Mouse (Mus musculus): Measurements from ENCODE around the gene Tex50. TPM values are rescaled to one million over a fixed set of nuclear protein-coding genes. Genes with fewer than 3 reads are reported as not detected.
"Not testable (repeated sequence)": the region's sequence is repeated elsewhere in the genome, so short reads cannot be mapped to it uniquely, and the experiment has no call there.

Gene Tex50
- polyA plus RNA-seq, 1 experiment from 2014 or later, result 0.83 TPM

GRCm38 (mm10) chr1:161151098-161151497 lies 8.0 kb downstream of the Tex50 start:
- H3K36me3 ChIP-seq, result no peaks in the 10 kb centered on the region
- no peaks in the 10 kb centered on the region for H3K27me3 ChIP-seq
- WGBS, result 71% methylated on average over 6 of the region's 6 CpGs
- H3K9me3 ChIP-seq, result no peaks in the 10 kb centered on the region
- no peak overlapping the region for H3K4me2 ChIP-seq
- H3K4me3 ChIP-seq, result no peak overlapping the region
- no peak overlapping the region for H3K27ac ChIP-seq (replicated peaks)
- ATAC-seq (ENCODE audit: low FRiP score, low read depth), result no peak
- H3K4me1 ChIP-seq (replicated peaks), result no peaks in the 10 kb centered on the region
- H3K9ac ChIP-seq, result no peak overlapping the region

- H3K36me3 ChIP-seq, result no peaks in the 10 kb centered on the region
- no peak overlapping the region for H3K4me2 ChIP-seq
- H3K4me3 ChIP-seq, result no peak overlapping the region
- H3K9ac ChIP-seq, result no peak overlapping the region
- H3K27ac ChIP-seq (replicated peaks), result no peak overlapping the region
- no peaks in the 10 kb centered on the region for H3K27me3 ChIP-seq
- 79% methylated on average over 2 of the region's 2 CpGs for WGBS
- peaks cover 4% of the 10 kb centered on the region; the same call in 1 of the 2 replicates for H3K4me1 ChIP-seq (replicated peaks)
- H3K9me3 ChIP-seq, result no peaks in the 10 kb centered on the region
- ATAC-seq (ENCODE audit: low FRiP score, low read depth), result no peak
Measured at GRCm38 (mm10) chr1:161147888-161148287, 11.2 kb downstream of the Tex50 start.

GRCm38 (mm10) chr1:161145611-161146010 lies 13.5 kb downstream of the Tex50 start:
- H3K36me3 ChIP-seq; ATAC-seq (ENCODE audit: low FRiP score, low read depth); H3K9ac ChIP-seq; H3K4me2 ChIP-seq; H3K27ac ChIP-seq (replicated peaks); H3K9me3 ChIP-seq; H3K4me3 ChIP-seq; H3K27me3 ChIP-seq: not testable (repeated sequence)
- WGBS, result 92% methylated on average over 8 of the region's 8 CpGs
- H3K4me1 ChIP-seq (replicated peaks), result peaks cover 10% of the 10 kb centered on the region; the same call in 1 of the 2 replicates

GRCm38 (mm10) chr1:161143216-161143615 lies 15.9 kb downstream of the Tex50 start:
- ATAC-seq (ENCODE audit: low FRiP score, low read depth), result no peak; the same call in 1 of the 2 replicates
- Histone ChIP-seq H3K9ac (no peak overlapping the region; the same call in 1 of the 2 replicates), H3K36me3 (no peaks in the 10 kb centered on the region), H3K4me2 (peak overlapping the region; percentile 83), H3K4me1 (replicated peaks) (peaks cover 10% of the 10 kb centered on the region; the same call in 1 of the 2 replicates), H3K4me3 (peak overlapping the region; percentile 64), H3K27me3 (no peaks in the 10 kb centered on the region; the same call in 1 of the 2 replicates), H3K27ac (replicated peaks) (no peak overlapping the region), H3K9me3 (no peaks in the 10 kb centered on the region)
- WGBS, result 88% methylated on average over 7 of the region's 7 CpGs

DNA sequence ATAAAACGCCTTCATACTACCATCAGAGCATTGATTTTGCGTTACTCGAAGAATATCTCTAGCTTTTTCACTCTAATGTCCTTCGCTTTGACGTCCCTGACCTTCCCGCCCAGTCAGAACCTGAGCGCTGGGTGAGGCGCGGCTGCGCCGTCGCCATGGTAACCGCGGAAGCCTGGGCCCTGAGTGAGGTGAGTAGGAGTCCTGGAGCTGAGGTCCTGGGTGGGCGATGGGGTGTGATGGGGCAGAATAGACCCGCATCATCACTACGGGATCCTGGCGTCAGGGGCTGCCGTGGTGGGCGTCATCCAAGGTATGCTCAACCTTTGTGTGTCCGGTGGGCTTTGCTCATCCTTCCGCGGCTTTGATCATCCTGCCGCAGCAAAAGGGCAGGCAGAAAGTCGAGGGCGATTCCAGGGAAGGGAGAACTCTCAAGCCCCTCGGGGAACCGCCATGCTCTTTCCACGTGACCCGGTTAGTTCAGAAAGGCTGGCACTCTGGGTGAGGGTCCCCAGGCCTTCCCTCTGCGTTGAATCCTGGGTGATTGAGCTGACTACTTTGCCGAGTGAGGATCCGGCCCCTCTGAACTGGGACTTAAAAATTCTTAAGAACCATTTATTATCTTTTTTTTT lies 16.5 kb downstream of the Tex50 start, which contains the start of gene Ankrd45:
Gene Ankrd45 (plus strand): TSS at position 161 of the 629 bp plus-strand sequence.
- Histone ChIP-seq H3K4me3 (peak within 1 kb of the TSS; percentile 64), H3K9me3 (no peaks in the 10 kb centered on the region), H3K4me1 (replicated peaks) (peaks cover 10% of the 10 kb centered on the region; the same call in 1 of the 2 replicates), H3K27ac (replicated peaks) (peak within 1 kb of the TSS; percentile 27; the same call in 1 of the 2 replicates), H3K36me3 (no peaks in the 10 kb centered on the region), H3K4me2 (peak within 1 kb of the TSS; percentile 83), H3K27me3 (no peaks in the 10 kb centered on the region; the same call in 1 of the 2 replicates), H3K9ac (peak within 1 kb of the TSS; percentile 54)
- ATAC-seq (ENCODE audit: low FRiP score, low read depth), result peak; percentile 96
- WGBS, result 5% methylated on average over 33 of the region's 33 CpGs

- Histone ChIP-seq H3K9me3 (no peaks in the 10 kb centered on the region), H3K9ac (no peak overlapping the region), H3K4me1 (replicated peaks) (peaks cover 10% of the 10 kb centered on the region; the same call in 1 of the 2 replicates), H3K27me3 (no peaks in the 10 kb centered on the region; the same call in 1 of the 2 replicates), H3K4me3 (no peak overlapping the region), H3K4me2 (no peak overlapping the region), H3K27ac (replicated peaks) (no peak overlapping the region), H3K36me3 (no peaks in the 10 kb centered on the region)
- 84% methylated on average over 9 of the region's 9 CpGs for WGBS
- no peak for ATAC-seq (ENCODE audit: low FRiP score, low read depth)
Measured at GRCm38 (mm10) chr1:161140026-161140762, 18.9 kb downstream of the Tex50 start.

GRCm38 (mm10) chr1:161139496-161139895 lies 19.6 kb downstream of the Tex50 start:
- Histone ChIP-seq H3K9ac (no peak overlapping the region), H3K27me3 (no peaks in the 10 kb centered on the region; the same call in 1 of the 2 replicates), H3K9me3 (no peaks in the 10 kb centered on the region), H3K4me1 (replicated peaks) (peaks cover 10% of the 10 kb centered on the region; the same call in 1 of the 2 replicates), H3K4me2 (no peak overlapping the region), H3K4me3 (no peak overlapping the region), H3K36me3 (no peaks in the 10 kb centered on the region), H3K27ac (replicated peaks) (no peak overlapping the region)
- WGBS, result 86% methylated on average over 2 of the region's 2 CpGs
- ATAC-seq (ENCODE audit: low FRiP score, low read depth), result no peak

DNA sequence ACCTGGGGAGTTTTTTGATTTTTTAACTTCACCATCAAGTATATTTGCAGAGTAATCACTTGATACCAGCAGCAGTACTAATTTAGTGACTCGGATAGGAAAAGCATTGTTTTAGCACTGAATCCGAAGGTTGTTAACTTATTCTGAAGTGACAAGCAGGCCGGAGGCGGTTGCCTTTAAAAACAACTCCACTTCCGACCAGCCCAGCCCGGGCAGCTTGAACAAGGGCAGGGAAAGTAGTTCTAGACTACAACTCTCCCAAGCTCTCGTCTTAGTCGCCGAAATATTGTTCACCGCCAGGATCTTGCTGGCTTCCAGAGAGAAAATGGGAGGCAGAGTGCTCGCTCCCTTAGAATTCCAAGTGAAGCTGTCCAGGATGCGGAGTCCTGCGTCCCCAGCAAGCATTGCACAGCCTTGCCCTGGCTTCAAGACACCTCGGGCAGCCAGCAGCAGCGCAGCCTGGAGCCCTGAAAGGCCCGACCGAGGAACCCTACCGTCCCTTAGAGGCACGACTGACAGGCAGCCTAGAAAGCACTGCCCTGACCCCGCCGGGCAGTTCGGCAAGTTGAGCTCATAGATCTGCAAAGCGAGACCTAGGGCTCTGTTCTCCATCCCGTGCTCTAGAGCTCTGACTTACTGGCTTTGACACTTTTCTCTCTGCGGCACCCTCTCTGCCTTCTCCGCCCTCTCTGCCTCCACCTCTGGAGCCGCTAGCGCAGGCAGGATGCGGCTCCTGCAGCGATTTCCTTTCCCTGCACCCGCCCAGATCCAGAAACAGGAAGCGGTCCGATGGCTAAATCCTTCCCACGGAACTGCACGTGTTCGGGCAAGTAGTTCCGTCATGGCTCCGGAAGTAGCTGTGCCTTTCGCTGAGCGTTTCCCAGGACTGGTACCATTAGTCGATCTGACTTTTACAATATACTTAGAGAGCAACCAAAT lies 28.1 kb downstream of the Tex50 start, which contains the start of gene Klhl20:
Gene Klhl20 (minus strand): TSS at position 786 of the 939 bp plus-strand sequence.
- H3K36me3 ChIP-seq, result no peaks in the 10 kb centered on the region
- WGBS, result 3% methylated on average over 41 of the region's 41 CpGs
- H3K9ac ChIP-seq, result peak within 1 kb of the TSS; percentile 90
- peak within 1 kb of the TSS; percentile 89 for H3K4me2 ChIP-seq
- H3K27ac ChIP-seq (replicated peaks), result peak within 1 kb of the TSS; percentile 72
- H3K27me3 ChIP-seq, result 0 out of 2 replicates have a peak, but pooled peaks cover 3% of the 10 kb centered on the region
- peak within 1 kb of the TSS; percentile 91 for H3K4me3 ChIP-seq
- ATAC-seq (ENCODE audit: low FRiP score, low read depth), result peak; percentile 97
- no peaks in the 10 kb centered on the region for H3K9me3 ChIP-seq
- H3K4me1 ChIP-seq (replicated peaks), result peaks cover 17% of the 10 kb centered on the region

DNA sequence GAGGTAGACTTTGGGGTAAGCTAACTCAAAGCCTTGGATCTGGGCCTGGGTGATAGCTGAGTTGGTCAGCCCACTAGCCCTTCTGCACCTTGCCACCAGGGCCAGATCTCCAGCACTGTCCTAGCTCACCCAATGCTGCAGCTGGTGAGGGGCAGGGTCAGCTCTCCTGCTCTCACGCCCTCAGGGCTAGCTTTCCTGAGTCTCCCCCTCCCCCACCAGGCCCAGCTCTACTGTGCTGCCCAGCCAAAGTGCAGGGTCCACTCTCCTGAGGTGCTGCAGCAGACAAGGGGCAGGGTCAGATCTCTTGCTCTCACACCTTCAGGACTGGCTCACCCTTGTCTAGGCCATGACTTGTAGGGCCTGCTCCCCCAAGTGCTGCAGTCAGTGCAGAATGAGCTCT lies 32.7 kb downstream of the Tex50 start:
- Histone ChIP-seq H3K4me3 (no peak overlapping the region), H3K27me3 (no peaks in the 10 kb centered on the region), H3K27ac (replicated peaks) (no peak overlapping the region), H3K9ac (no peak overlapping the region), H3K4me2 (no peak overlapping the region), H3K4me1 (replicated peaks) (peaks cover 17% of the 10 kb centered on the region), H3K36me3 (no peaks in the 10 kb centered on the region), H3K9me3 (no peaks in the 10 kb centered on the region)
- no peak for ATAC-seq (ENCODE audit: low FRiP score, low read depth)
- WGBS, result 79% methylated on average over 1 of the region's 1 CpGs

- Histone ChIP-seq H3K4me3 (no peak overlapping the region), H3K9me3 (no peaks in the 10 kb centered on the region), H3K27me3 (no peaks in the 10 kb centered on the region), H3K9ac (no peak overlapping the region), H3K27ac (replicated peaks) (no peak overlapping the region), H3K36me3 (no peaks in the 10 kb centered on the region), H3K4me2 (no peak overlapping the region), H3K4me1 (replicated peaks) (no peaks in the 10 kb centered on the region)
- ATAC-seq (ENCODE audit: low FRiP score, low read depth), result no peak
- 91% methylated on average over 10 of the region's 10 CpGs for WGBS
Measured at GRCm38 (mm10) chr1:161122661-161123418, 36.3 kb downstream of the Tex50 start.

DNA sequence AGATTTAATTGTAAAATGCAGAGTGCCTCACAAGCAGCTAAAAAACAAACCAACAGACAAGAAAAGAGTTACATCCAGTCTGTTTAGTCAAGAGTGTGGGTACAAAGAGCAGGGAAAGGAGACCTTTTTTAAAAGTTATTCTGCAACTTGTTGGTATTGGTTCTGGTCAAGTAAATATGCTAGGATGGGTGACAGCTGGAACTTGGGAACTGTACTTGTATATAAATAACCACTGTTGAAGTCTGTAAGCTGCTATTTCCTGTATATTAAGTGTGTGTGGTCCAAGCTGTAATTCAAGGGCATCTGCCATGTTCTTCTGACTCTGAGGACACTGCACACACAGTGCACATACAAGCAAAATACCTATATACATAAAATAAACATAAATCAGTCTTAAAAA lies 44.5 kb downstream of the Tex50 start:
- peaks cover 2% of the 10 kb centered on the region; the same call in 1 of the 2 replicates for H3K36me3 ChIP-seq
- H3K4me1 ChIP-seq (replicated peaks), result no peaks in the 10 kb centered on the region
- no peak overlapping the region for H3K27ac ChIP-seq (replicated peaks)
- H3K9me3 ChIP-seq, result no peaks in the 10 kb centered on the region
- no peak overlapping the region for H3K4me2 ChIP-seq
- no peak overlapping the region for H3K9ac ChIP-seq
- no peak for ATAC-seq (ENCODE audit: low FRiP score, low read depth)
- no peaks in the 10 kb centered on the region for H3K27me3 ChIP-seq
- H3K4me3 ChIP-seq, result no peak overlapping the region

Measured in hindbrain, embryonic 15.5 days (tissue).